Mouse (Mus musculus) stomach, embryonic 16.5 days (tissue): ENCODE results near the gene Mybph. TPM values are rescaled to one million over a fixed set of nuclear protein-coding genes. Genes with fewer than 3 reads are reported as not detected.

Experiments
- ATAC-seq: fragments of 200-750 bp; cut with Nextera tagmentation; 2 replicates; pipeline ENCODE4 v1.8.0; 2017; ENCODE audit warnings: moderate number of reproducible peaks, moderate TSS enrichment; ENCODE audit not compliant: insufficient read depth, low FRiP score
- H3K27ac ChIP-seq: fragments of 300-500 bp; sonication (generic); 2 replicates; pipeline ENCODE4 v1.5.1; 2014; ENCODE audit warnings: low read length
- H3K27me3 ChIP-seq: fragments of 300-500 bp; sonication (generic); 2 replicates; pipeline ENCODE4 v1.6.1; 2014; ENCODE audit warnings: low read length, control low read depth, mixed read lengths; ENCODE audit not compliant: control insufficient read depth, insufficient read depth
- H3K36me3 ChIP-seq: fragments of 300-500 bp; sonication (generic); 2 replicates; pipeline ENCODE4 v1.6.1; 2014; ENCODE audit warnings: low read length; ENCODE audit not compliant: control insufficient read depth, insufficient read depth
- H3K4me1 ChIP-seq: fragments of 300-500 bp; sonication (generic); 2 replicates; pipeline ENCODE4 v1.6.1; 2014; ENCODE audit warnings: low read length, control low read depth, mixed read lengths; ENCODE audit not compliant: control insufficient read depth, insufficient read depth
- H3K4me2 ChIP-seq: fragments of 300-500 bp; sonication (generic); 2 replicates; pipeline ENCODE4 v1.6.1; 2014; ENCODE audit warnings: low read depth, low read length, mixed read lengths
- H3K4me3 ChIP-seq: fragments of 300-500 bp; sonication (generic); replicated peaks from 2 replicates; pipeline ENCODE4 v1.5.1; 2014; ENCODE audit warnings: mild to moderate bottlenecking, low read length
- H3K9ac ChIP-seq: fragments of 300-500 bp; sonication (generic); 2 replicates; pipeline ENCODE4 v1.6.1; 2014; ENCODE audit warnings: low read length
- H3K9me3 ChIP-seq: fragments of 300-500 bp; sonication (generic); replicated peaks from 2 replicates; pipeline ENCODE4 v1.6.1; 2016; ENCODE audit warnings: low read length, control low read depth; ENCODE audit not compliant: control insufficient read depth
- WGBS: fragments of 180-500 bp; shearing (Covaris S2); extraction: QIAGEN DNeasy Blood & Tissue Kit; methylation state at CpG from one replicate; pipeline ENCODE4 v1.1.7; 2014; 5-methylcytosine and 5-hydroxymethylcytosine counted together
- polyA plus RNA-seq: library from polyadenylated mRNA; unstranded; fragments of >200 nt; fragmentation: Nextera tagmentation; extraction: Ambion mirVana; gene quantifications from 2 replicates; pipeline ENCODE4 v1.2.1, GENCODE M21; 2015

Mybph gene
- polyA plus RNA-seq, 1 experiment from 2014 or later, result 9.0 TPM

- Histone ChIP-seq H3K27ac (no peak overlapping the region), H3K4me2 (no peak overlapping the region), H3K36me3 (no peaks in the 10 kb centered on the region), H3K9me3 (no peaks in the 10 kb centered on the region), H3K27me3 (no peaks in the 10 kb centered on the region), H3K9ac (no peak overlapping the region), H3K4me3 (no peak overlapping the region), H3K4me1 (0 out of 2 replicates have a peak, but pooled peaks cover 2% of the 10 kb centered on the region)
- ATAC-seq, result no peak
- WGBS, result 84% methylated on average over 5 of the region's 5 CpGs
These were observed 15.3 kb upstream of the Mybph start for GRCm38 (mm10) chr1:134177976-134178375.

- H3K9me3 ChIP-seq, result no peaks in the 10 kb centered on the region
- WGBS, result 51% methylated on average over 4 of the region's 4 CpGs
These were observed 11.2 kb upstream of the Mybph start, which contains the start of gene Chil1 for GRCm38 (mm10) chr1:134182025-134182424. Gene Chil1, plus strand, starts transcription at chr1:134182176.

GRCm38 (mm10) chr1:134184089-134184488 lies 9.2 kb upstream of the Mybph start:
- WGBS, result 83% methylated on average over 4 of the region's 4 CpGs
- Histone ChIP-seq H3K9ac (no peak overlapping the region), H3K27ac (no peak overlapping the region), H3K9me3 (no peaks in the 10 kb centered on the region), H3K4me1 (0 out of 2 replicates have a peak, but pooled peaks cover 2% of the 10 kb centered on the region), H3K4me3 (no peak overlapping the region), H3K4me2 (no peak overlapping the region), H3K36me3 (no peaks in the 10 kb centered on the region), H3K27me3 (no peaks in the 10 kb centered on the region)
- no peak for ATAC-seq

More at GRCm38 (mm10) chr1:134182025-134182424, 11.2 kb upstream of the Mybph start, which contains the start of gene Chil1:
- no peaks in the 10 kb centered on the region for H3K36me3 ChIP-seq
- no peak within 1 kb of the TSS for H3K4me2 ChIP-seq
- H3K27me3 ChIP-seq, result no peaks in the 10 kb centered on the region
- H3K27ac ChIP-seq, result no peak within 1 kb of the TSS
- no peak for ATAC-seq
- no peak within 1 kb of the TSS for H3K4me3 ChIP-seq
- no peak within 1 kb of the TSS for H3K9ac ChIP-seq
- 0 out of 2 replicates have a peak, but pooled peaks cover 2% of the 10 kb centered on the region for H3K4me1 ChIP-seq

- Histone ChIP-seq H3K9ac (no peak overlapping the region), H3K4me3 (no peak overlapping the region), H3K36me3 (no peaks in the 10 kb centered on the region), H3K27ac (no peak overlapping the region), H3K9me3 (no peaks in the 10 kb centered on the region), H3K4me2 (no peak overlapping the region), H3K27me3 (no peaks in the 10 kb centered on the region), H3K4me1 (no peaks in the 10 kb centered on the region)
- no peak for ATAC-seq
- WGBS, result 83% methylated on average over 5 of the region's 5 CpGs
These were observed 5.0 kb upstream of the Mybph start for GRCm38 (mm10) chr1:134188217-134188616.

- 30% methylated on average over 12 of the region's 12 CpGs for WGBS
- Histone ChIP-seq H3K9ac (0 out of 2 replicates have a peak overlapping the region, but pooled peaks have one; percentile 39), H3K4me2 (peak overlapping the region; percentile 5; the same call in 1 of the 2 replicates), H3K27me3 (no peaks in the 10 kb centered on the region), H3K27ac (peak overlapping the region; percentile 46; the same call in 1 of the 2 replicates), H3K4me3 (no peak overlapping the region), H3K36me3 (no peaks in the 10 kb centered on the region), H3K9me3 (no peaks in the 10 kb centered on the region), H3K4me1 (peaks cover 4% of the 10 kb centered on the region; the same call in 1 of the 2 replicates)
- ATAC-seq, result peak; percentile 62
These were observed 4.1 kb upstream of the Mybph start for GRCm38 (mm10) chr1:134188989-134189729.

GRCm38 (mm10) chr1:134191192-134191591 lies 2.1 kb upstream of the Mybph start:
- H3K36me3 ChIP-seq, result no peaks in the 10 kb centered on the region
- no peaks in the 10 kb centered on the region for H3K27me3 ChIP-seq
- no peak overlapping the region for H3K4me3 ChIP-seq
- no peak overlapping the region for H3K9ac ChIP-seq
- ATAC-seq, result no peak
- no peak overlapping the region for H3K27ac ChIP-seq
- H3K4me2 ChIP-seq, result no peak overlapping the region
- WGBS, result 80% methylated on average over 5 of the region's 5 CpGs
- H3K4me1 ChIP-seq, result peaks cover 13% of the 10 kb centered on the region
- no peaks in the 10 kb centered on the region for H3K9me3 ChIP-seq

GRCm38 (mm10) chr1:134192024-134192423 lies 1.2 kb upstream of the Mybph start:
- Histone ChIP-seq H3K4me1 (peaks cover 13% of the 10 kb centered on the region), H3K9me3 (no peaks in the 10 kb centered on the region), H3K36me3 (no peaks in the 10 kb centered on the region), H3K4me2 (no peak overlapping the region), H3K4me3 (no peak overlapping the region), H3K27me3 (no peaks in the 10 kb centered on the region), H3K27ac (no peak overlapping the region), H3K9ac (no peak overlapping the region)
- WGBS, result 40% methylated on average over 4 of the region's 4 CpGs
- ATAC-seq, result no peak

GRCm38 (mm10) chr1:134193674-134194197 lies 488 bp downstream of the Mybph start:
- 0 out of 2 replicates have a peak, but pooled peaks have one; percentile 16 for ATAC-seq
- Histone ChIP-seq H3K9me3 (no peaks in the 10 kb centered on the region), H3K4me2 (no peak overlapping the region), H3K4me3 (no peak overlapping the region), H3K9ac (0 out of 2 replicates have a peak overlapping the region, but pooled peaks have one; percentile 9), H3K36me3 (no peaks in the 10 kb centered on the region), H3K27ac (no peak overlapping the region), H3K27me3 (no peaks in the 10 kb centered on the region), H3K4me1 (peaks cover 14% of the 10 kb centered on the region)
- WGBS, result 51% methylated on average over 7 of the region's 7 CpGs

GRCm38 (mm10) chr1:134194298-134195022 lies 1.2 kb downstream of the Mybph start:
- WGBS, result 76% methylated on average over 16 of the region's 16 CpGs
- ATAC-seq, result no peak
- no peak overlapping the region for H3K4me2 ChIP-seq
- H3K36me3 ChIP-seq, result no peaks in the 10 kb centered on the region
- no peak overlapping the region for H3K9ac ChIP-seq
- H3K27me3 ChIP-seq, result no peaks in the 10 kb centered on the region
- no peak overlapping the region for H3K4me3 ChIP-seq
- peaks cover 14% of the 10 kb centered on the region for H3K4me1 ChIP-seq
- no peaks in the 10 kb centered on the region for H3K9me3 ChIP-seq
- H3K27ac ChIP-seq, result no peak overlapping the region
